Mouse (Mus musculus) CH12.LX (cell line): ENCODE measurements at regions not wholly inside any gene's neighbourhood (a gene's known extent, or its start where the extent isn't known, plus 50 kb on each side); places are given as distances from the start of the nearest gene placed in this dataset.

Experiments used
- DNase-seq: peaks from one replicate; pipeline ENCODE4 v3.0.0-alpha.2; 2013; ENCODE audit errors: extremely low read depth
- H3K27ac ChIP-seq: 2 replicates; pipeline ENCODE4 v1.5.1; 2012; ENCODE audit warnings: low read depth, mild to moderate bottlenecking, control low read depth, moderate library complexity; ENCODE audit not compliant: insufficient read depth
- H3K27me3 ChIP-seq: replicated peaks from 2 replicates; pipeline ENCODE3; 2012; ENCODE audit warnings: inconsistent platforms
- H3K36me3 ChIP-seq, 2 experiments: replicated peaks in 1 of 2; 2 replicates each; pipeline versions ENCODE3 to v1.6.1; 2012; ENCODE audit warnings: inconsistent platforms in 1 of 2, low read length in 1 of 2, mild to moderate bottlenecking in 1 of 2, mixed read lengths in 1 of 2, moderate library complexity in 1 of 2; ENCODE audit not compliant: control insufficient read depth in 1 of 2, insufficient read depth in 1 of 2
- H3K4me1 ChIP-seq, 2 experiments: 2 replicates each; pipeline ENCODE4 v1.6.1; 2012; ENCODE audit warnings: inconsistent platforms in 1 of 2, moderate library complexity in 1 of 2; ENCODE audit not compliant: insufficient read depth in 2 of 2, control insufficient read depth in 1 of 2
- H3K4me2 ChIP-seq: 2 replicates; pipeline ENCODE4 v1.6.1; 2012; ENCODE audit warnings: low read depth, mild to moderate bottlenecking, control low read depth; ENCODE audit not compliant: poor library complexity, insufficient read depth, severe bottlenecking
- H3K4me3 ChIP-seq, 3 experiments: fragments of 150-350 bp in 1 of 3; sonication (generic) in 1 of 3; replicated peaks in 1 of 3; 2 replicates each; pipeline versions ENCODE3 to v1.5.1; 2011 to 2012; ENCODE audit warnings: low read depth in 2 of 3, low read length in 2 of 3, mild to moderate bottlenecking in 2 of 3, moderate library complexity in 2 of 3, control low read depth in 1 of 3, improper control_type of control experiment in 1 of 3, inconsistent platforms in 1 of 3, mixed read lengths in 1 of 3; ENCODE audit not compliant: poor library complexity in 1 of 3
- H3K79me2 ChIP-seq: replicated peaks from 2 replicates; pipeline ENCODE4 v1.6.1; 2012; ENCODE audit warnings: mild to moderate bottlenecking, moderate library complexity; ENCODE audit not compliant: control insufficient read depth, poor library complexity, insufficient read depth, severe bottlenecking; ENCODE audit errors: extremely low read depth
- H3K9ac ChIP-seq: 2 replicates; pipeline ENCODE4 v1.6.1; 2012; ENCODE audit warnings: low read depth, mild to moderate bottlenecking, control low read depth, moderate library complexity; ENCODE audit not compliant: insufficient read depth
- H3K9me3 ChIP-seq: replicated peaks from 2 replicates; pipeline ENCODE3; 2012; ENCODE audit warnings: low read length, inconsistent platforms, mixed read lengths
- BHLHE40 ChIP-seq: IDR thresholded peaks from 2 replicates; pipeline ENCODE4 v1.6.1; 2011; ENCODE audit warnings: mild to moderate bottlenecking, low read depth, low read length, improper control_type of control experiment
- CHD1 ChIP-seq: IDR thresholded peaks from 2 replicates; pipeline ENCODE4 v1.6.1; 2012; ENCODE audit warnings: low read depth, low read length, improper control_type of control experiment, inconsistent platforms
- CTCF ChIP-seq, 2 experiments: IDR thresholded peaks in 1 of 2; conservative IDR thresholded peaks in 1 of 2; 2 replicates each; pipeline ENCODE4 v1.5.1; 2011 to 2012; ENCODE audit warnings: low read depth in 2 of 2, low read length in 2 of 2, improper control_type of control experiment in 1 of 2, inconsistent platforms in 1 of 2, mild to moderate bottlenecking in 1 of 2, moderate library complexity in 1 of 2
- EP300 ChIP-seq: IDR thresholded peaks from 2 replicates; pipeline ENCODE4 v1.6.1; 2011; ENCODE audit warnings: low read length, improper control_type of control experiment
- GABPA ChIP-seq: IDR thresholded peaks from 2 replicates; pipeline ENCODE4 v1.6.1; 2012; ENCODE audit warnings: low read depth, low read length, improper control_type of control experiment, inconsistent platforms; ENCODE audit not compliant: insufficient replicate concordance
- IRF4 ChIP-seq: IDR thresholded peaks from 2 replicates; pipeline ENCODE4 v1.6.1; 2014; ENCODE audit warnings: low read depth, mild to moderate bottlenecking, inconsistent platforms, low read length, improper control_type of control experiment
- JUN ChIP-seq: IDR thresholded peaks from 2 replicates; pipeline ENCODE4 v1.6.1; 2011; ENCODE audit warnings: low read depth, mild to moderate bottlenecking, low read length, improper control_type of control experiment, moderate library complexity; ENCODE audit not compliant: insufficient read depth
- JUND ChIP-seq: conservative IDR thresholded peaks from 2 replicates; pipeline ENCODE4 v1.6.1; 2011; ENCODE audit warnings: low read depth, low read length, improper control_type of control experiment
- MAZ ChIP-seq: IDR thresholded peaks from 2 replicates; pipeline ENCODE4 v1.6.1; 2012; ENCODE audit warnings: low read depth, mild to moderate bottlenecking, inconsistent platforms, low read length, improper control_type of control experiment, moderate library complexity
- NELFE ChIP-seq: IDR thresholded peaks from 2 replicates; pipeline ENCODE4 v1.6.1; 2011; ENCODE audit warnings: low read depth, low read length, improper control_type of control experiment
- PAX5 ChIP-seq: IDR thresholded peaks from 2 replicates; pipeline ENCODE4 v1.6.1; 2012; ENCODE audit warnings: low read length, inconsistent platforms, mixed read lengths
- POLR2A ChIP-seq: IDR thresholded peaks from 2 replicates; pipeline ENCODE4 v1.6.1; 2011; ENCODE audit warnings: low read depth, mild to moderate bottlenecking, improper control_type of control experiment, low read length
- POLR2AphosphoS2 ChIP-seq: IDR thresholded peaks from 2 replicates; pipeline ENCODE4 v1.6.1; 2011; ENCODE audit warnings: low read depth, low read length, improper control_type of control experiment
- RAD21 ChIP-seq: IDR thresholded peaks from 2 replicates; pipeline ENCODE4 v1.6.1; 2011; ENCODE audit warnings: low read depth, mild to moderate bottlenecking, low read length, improper control_type of control experiment, moderate library complexity
- RCOR1 ChIP-seq: conservative IDR thresholded peaks from 2 replicates; pipeline ENCODE4 v1.6.1; 2012; ENCODE audit warnings: low read depth, mild to moderate bottlenecking, inconsistent platforms, low read length, improper control_type of control experiment
- SIN3A ChIP-seq: IDR thresholded peaks from 2 replicates; pipeline ENCODE4 v1.6.1; 2012; ENCODE audit warnings: low read length, improper control_type of control experiment, inconsistent platforms
- TBP ChIP-seq: conservative IDR thresholded peaks from 2 replicates; pipeline ENCODE4 v1.6.1; 2011; ENCODE audit warnings: low read depth, low read length, improper control_type of control experiment
- TCF12 ChIP-seq: IDR thresholded peaks from 2 replicates; pipeline ENCODE4 v1.6.1; 2014; ENCODE audit warnings: low read depth, mild to moderate bottlenecking, inconsistent platforms, low read length, improper control_type of control experiment
- USF1 ChIP-seq: IDR thresholded peaks from 2 replicates; pipeline ENCODE4 v1.6.1; 2014; ENCODE audit warnings: low read depth, mild to moderate bottlenecking, inconsistent platforms, low read length, improper control_type of control experiment
- ZC3H11A ChIP-seq: IDR thresholded peaks from 2 replicates; pipeline ENCODE4 v1.6.1; 2012; ENCODE audit warnings: low read depth, mild to moderate bottlenecking, inconsistent platforms, low read length, improper control_type of control experiment
- ZMIZ1 ChIP-seq: IDR thresholded peaks from 2 replicates; pipeline ENCODE4 v1.6.1; 2012; ENCODE audit warnings: low read depth, mild to moderate bottlenecking, inconsistent platforms, low read length, improper control_type of control experiment
- dilution Hi-C: fragments of 300-500 bp; cut with MboI; formaldehyde crosslinking; loops from 2 replicates; pipeline ENCODE4 v1.14.3; 2020; ENCODE audit warnings: low sequenced_read_pairs; ENCODE audit not compliant: extremely low pct_unique_long_range_greater_than_20kb, extremely low pct_ligation_motif_present
- in situ Hi-C: fragments of 300-500 bp; cut with MboI; formaldehyde crosslinking; loops from 3 replicates; pipeline ENCODE4 v1.14.3; 2019; ENCODE audit warnings: low sequenced_read_pairs, low pct_ligation_motif_present, low pct_unique_long_range_greater_than_20kb, mixed read lengths

DNA sequence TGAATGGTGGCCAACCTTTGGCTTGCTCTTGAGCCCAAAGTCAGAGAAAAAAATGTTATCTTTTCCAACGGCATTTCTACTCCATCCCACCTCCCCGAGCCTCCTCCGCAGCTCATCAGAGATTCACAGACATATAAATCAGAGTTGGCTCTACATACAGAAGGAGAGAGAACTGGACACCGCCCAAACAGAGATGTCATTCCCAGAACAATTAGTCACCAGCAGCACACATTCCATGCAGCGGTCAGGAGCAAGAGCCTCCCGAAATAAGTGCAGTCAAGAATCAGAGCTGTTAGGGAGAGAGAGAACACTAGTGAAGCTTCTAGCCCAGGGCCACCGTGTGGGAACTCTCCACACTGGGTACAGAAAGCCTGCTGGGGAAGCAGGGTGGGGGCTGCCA lies 121.2 kb upstream of the Dyrk2 start:
- H3K36me3 ChIP-seq: peaks cover 0 to 2% of the 10 kb centered on the region in 2 experiments
- in situ Hi-C loops: no loop called here
- TF ChIP-seq BHLHE40 (no peak), EP300 (no peak), SIN3A (no peak), PAX5 (no peak), JUN (no peak), NELFE (no peak)

DNA sequence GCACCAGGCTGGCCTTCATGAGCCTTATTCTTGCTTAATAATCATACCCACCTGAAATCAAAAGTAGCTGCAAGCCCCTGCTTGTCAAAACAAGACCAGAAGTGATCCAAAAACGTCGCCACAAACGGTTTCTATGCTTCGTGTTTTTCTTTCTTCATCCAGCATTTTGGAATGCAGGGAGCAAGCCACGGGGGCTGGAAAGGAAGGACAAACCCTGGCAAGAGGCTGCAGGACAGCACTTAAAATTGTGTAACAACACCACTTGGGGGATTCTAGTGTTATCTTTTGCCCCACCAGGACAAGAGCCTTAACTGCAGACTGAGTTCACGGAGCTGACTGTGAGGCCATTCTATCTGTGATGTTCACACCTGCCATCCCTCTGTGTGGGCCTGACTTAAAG lies 120.5 kb upstream of the Dyrk2 start:
- H3K79me2 ChIP-seq: no peaks in the 10 kb centered on the region
- in situ Hi-C loops (no loop called here), dilution Hi-C loops (no loop called here)
- no peak overlapping the region for H3K4me3 ChIP-seq
- H3K9ac ChIP-seq: no peak overlapping the region
- no peak overlapping the region for H3K27ac ChIP-seq
- H3K4me2 ChIP-seq: no peak overlapping the region
- TF ChIP-seq ZC3H11A (no peak), BHLHE40 (no peak), CHD1 (no peak), TCF12 (no peak), GABPA (no peak), RAD21 (no peak), POLR2AphosphoS2 (no peak), PAX5 (no peak), USF1 (no peak), POLR2A (no peak), MAZ (no peak)
- no peaks in the 10 kb centered on the region for H3K27me3 ChIP-seq
- no peaks in the 10 kb centered on the region for H3K9me3 ChIP-seq
- H3K4me1 ChIP-seq: peaks cover 0 to 29% of the 10 kb centered on the region in 2 experiments; a peak in 2 of 4 replicates
- DNase-seq: no peak
- peaks cover 0 to 2% of the 10 kb centered on the region in 2 experiments for H3K36me3 ChIP-seq

More for the DNA sequence above, 121.2 kb upstream of the Dyrk2 start:
- Histone ChIP-seq H3K4me3 (no peak overlapping the region), H3K27me3 (no peaks in the 10 kb centered on the region), H3K4me2 (no peak overlapping the region), H3K9me3 (peaks cover under 1% of the 10 kb centered on the region), H3K79me2 (no peaks in the 10 kb centered on the region), H3K27ac (no peak overlapping the region), H3K9ac (no peak overlapping the region), H3K4me1 (peaks cover 0 to 29% of the 10 kb centered on the region in 2 experiments; a peak in 2 of 4 replicates)
- dilution Hi-C loops: no loop called here
- DNase-seq: no peak

DNA sequence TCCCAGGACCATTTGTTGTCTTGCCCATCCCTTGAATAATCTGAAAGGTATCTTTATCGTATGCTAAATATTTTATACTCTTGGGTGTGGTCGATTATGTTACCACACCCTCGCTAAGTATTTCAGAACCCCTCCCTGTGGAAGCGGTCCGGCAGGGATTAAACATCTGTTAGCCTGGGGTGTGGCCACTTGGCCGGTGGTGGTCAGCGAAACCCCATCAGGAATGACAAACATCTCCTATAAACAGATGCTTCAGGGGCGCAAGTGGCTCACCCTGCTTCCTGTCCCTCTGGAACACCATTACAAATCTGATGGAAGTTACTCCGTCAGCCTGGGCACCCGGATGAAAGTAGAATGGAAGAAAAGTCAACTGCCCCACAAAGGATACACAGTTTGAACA lies 119.8 kb upstream of the Dyrk2 start:
- no peak for DNase-seq
- no peaks in the 10 kb centered on the region for H3K79me2 ChIP-seq
- TF ChIP-seq TBP (no peak), POLR2A (no peak), CTCF (conservative IDR thresholded peaks at IDR 0.05 in 1 of 2, IDR thresholded peaks at IDR 0.05 in 1 of 2; ENCODE audit: low read depth in 2 of 2, low read length in 2 of 2) (no peak), IRF4 (no peak), PAX5 (no peak), ZMIZ1 (no peak), JUND (no peak), RCOR1 (no peak)
- TF ChIP-seq, all 38 proteins: peak for 0
- H3K9me3 ChIP-seq: no peaks in the 10 kb centered on the region
- H3K27me3 ChIP-seq: no peaks in the 10 kb centered on the region
- H3K4me2 ChIP-seq: no peak overlapping the region
- no peak overlapping the region for H3K27ac ChIP-seq
- H3K36me3 ChIP-seq: peaks cover 0 to 4% of the 10 kb centered on the region in 2 experiments
- dilution Hi-C loops (no loop called here), in situ Hi-C loops (loop anchor here (10.0 kb wide), 1 partner anchor 45 kb away; no protein-coding TSS in a partner anchor)
- no peak overlapping the region for H3K9ac ChIP-seq
- H3K4me3 ChIP-seq: no peak overlapping the region
- peaks cover 0 to 29% of the 10 kb centered on the region in 2 experiments; a peak in 2 of 4 replicates for H3K4me1 ChIP-seq
